Mouse (Mus musculus): ENCODE measurements at regions not wholly inside any gene's neighbourhood (a gene's known extent, or its start where the extent isn't known, plus 50 kb on each side); places are given as distances from the start of the nearest gene placed in this dataset.

DNA sequence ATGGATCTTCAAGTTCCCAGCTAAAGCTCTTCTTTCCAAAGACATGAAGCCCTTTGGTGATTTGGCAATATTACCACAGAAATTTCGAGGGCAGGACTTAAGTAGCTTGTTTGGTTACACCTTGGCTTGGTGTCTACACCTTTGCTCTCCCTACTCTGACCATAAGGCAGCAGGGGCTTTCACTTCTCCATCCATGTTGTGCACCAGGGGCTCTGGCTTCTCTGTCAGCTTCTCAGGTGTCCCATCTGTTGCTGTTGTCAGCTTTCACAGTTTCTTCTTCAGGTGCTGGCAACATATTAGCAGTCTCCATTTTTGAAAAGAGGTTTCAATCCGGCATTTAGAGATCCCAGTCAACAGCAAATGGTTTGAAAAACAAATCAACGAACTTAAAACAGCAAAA is 58.1 kb upstream of the Igsf9b start:
- TF ChIP-seq POLR2A (IDR thresholded peaks at IDR 0.05; ENCODE audit: low read depth, low read length) (no peak), CTCF (conservative IDR thresholded peaks at IDR 0.05; ENCODE audit: insufficient read depth, insufficient read length, low read depth, low read length) (no peak)
